Mouse (Mus musculus) kidney, adult 9 months (tissue): ENCODE measurements around the gene Smo.
"Not testable (repeated sequence)": the region's sequence is repeated elsewhere in the genome, so short reads cannot be mapped to it uniquely, and the experiment has no call there.

Experiments used
- DNase-seq: peaks from one replicate; pipeline ENCODE4 v3.0.0; 2022

Gene Smo

DNA sequence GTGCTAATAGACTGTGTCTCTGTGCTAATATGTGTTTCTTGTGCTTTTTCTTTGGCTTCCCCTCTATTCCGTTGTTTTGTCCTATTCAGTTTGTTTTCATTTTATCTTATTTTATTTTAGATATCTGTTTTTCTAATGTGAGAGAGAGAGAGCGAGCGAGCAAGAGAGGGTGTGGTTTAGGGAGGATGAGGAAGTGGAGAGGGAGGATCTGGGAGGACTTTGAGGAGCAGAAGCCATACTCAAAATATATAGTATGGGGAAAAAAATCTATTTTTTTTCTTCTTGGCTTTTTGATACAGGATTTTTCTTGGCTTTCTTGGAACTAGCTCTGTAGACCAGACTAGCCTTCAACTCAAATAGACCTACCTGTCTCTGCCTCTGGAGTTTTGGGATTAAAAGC, 7.3 kb upstream of the Smo start:
- DNase-seq: no peak

DNA sequence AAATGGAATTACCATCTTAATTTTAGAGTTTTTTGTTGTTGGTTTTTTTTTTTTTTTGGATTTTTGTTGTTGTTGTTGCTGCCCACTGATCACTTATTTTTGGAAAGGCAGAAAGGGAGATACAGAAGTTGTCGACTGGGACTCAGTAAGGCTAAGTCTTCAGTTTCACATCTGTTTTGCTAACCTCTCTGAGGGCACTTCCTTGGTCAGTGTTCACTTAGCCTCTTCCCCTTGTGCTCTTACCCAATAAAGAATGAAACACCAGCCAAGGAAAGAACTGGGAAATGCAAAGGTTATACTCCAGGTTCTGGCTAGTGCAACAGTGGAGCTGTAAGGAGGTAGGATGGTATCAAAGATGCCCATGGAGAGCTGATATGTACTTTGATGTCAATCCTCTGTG, 5.8 kb upstream of the Smo start:
- DNase-seq: no peak

DNA sequence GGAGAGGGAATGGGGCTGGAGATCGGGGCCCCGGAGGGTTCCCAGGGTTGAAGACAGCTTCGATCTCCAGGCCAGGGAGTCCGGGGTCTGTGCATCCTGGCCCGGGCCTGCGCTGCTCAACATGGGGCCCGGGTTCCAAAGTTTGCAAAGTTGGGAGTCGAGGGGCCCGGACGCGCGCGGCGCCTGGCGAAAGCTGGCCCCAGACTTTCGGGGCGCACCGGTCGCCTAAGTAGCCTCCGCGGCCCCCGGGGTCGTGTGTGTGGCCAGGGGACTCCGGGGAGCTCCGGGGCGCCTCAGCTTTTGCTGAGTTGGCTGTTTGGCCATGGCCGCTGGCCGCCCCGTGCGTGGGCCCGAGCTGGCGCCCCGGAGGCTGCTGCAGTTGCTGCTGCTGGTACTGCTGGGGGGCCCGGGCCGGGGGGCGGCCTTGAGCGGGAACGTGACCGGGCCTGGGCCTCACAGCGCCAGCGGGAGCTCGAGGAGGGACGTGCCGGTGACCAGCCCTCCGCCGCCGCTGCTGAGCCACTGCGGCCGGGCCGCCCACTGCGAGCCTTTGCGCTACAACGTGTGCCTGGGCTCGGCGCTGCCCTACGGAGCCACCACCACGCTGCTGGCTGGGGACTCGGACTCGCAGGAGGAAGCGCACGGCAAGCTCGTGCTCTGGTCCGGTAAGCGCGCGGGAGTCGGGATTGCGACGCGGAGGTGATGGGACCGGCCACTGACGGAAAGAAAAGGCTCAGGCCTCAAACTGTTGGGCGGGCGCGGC, 567 bp downstream of the Smo start:
- DNase-seq: peak; percentile 47

DNA sequence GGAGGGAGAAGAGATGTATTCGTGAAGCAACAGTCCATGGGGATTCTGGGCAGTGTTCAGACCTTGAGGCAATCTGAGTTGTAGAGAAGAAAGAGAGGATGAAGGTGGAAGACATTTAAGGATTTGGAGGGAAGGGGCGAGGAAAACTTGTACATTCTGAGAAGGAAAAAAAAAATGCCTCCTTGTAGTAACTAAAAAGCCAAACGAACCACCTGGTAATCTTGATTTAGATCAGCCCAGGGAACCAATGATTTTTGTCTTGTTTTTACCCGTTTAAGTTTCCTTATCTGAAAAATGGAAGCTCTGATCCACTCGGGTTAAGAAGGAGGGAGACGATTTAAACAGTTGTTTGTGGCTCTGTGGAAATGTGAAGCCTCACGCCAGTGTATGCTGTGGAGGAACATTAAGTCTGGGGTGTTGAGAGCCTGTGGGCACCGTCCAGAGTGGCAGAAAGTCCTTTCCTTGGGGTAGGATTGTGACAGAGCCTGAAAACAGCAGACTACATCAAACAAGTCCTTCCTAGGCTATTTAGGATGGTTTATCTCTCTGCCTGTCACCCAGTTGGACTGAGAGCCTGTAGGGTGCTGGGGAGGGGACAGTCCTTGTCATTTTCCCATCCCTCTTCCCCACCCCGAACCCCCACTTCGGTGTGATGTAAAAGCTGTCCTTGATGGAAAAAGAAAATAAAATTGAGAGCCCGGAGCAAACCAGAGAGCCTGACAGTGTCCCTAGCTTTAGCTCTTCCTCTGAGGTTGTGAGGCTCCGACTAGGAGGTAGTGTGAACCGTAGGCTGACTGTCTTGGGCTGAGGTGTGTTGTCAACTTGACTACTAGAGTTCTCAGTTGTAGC, 1.5 kb downstream of the Smo start:
- no peak for DNase-seq

DNA sequence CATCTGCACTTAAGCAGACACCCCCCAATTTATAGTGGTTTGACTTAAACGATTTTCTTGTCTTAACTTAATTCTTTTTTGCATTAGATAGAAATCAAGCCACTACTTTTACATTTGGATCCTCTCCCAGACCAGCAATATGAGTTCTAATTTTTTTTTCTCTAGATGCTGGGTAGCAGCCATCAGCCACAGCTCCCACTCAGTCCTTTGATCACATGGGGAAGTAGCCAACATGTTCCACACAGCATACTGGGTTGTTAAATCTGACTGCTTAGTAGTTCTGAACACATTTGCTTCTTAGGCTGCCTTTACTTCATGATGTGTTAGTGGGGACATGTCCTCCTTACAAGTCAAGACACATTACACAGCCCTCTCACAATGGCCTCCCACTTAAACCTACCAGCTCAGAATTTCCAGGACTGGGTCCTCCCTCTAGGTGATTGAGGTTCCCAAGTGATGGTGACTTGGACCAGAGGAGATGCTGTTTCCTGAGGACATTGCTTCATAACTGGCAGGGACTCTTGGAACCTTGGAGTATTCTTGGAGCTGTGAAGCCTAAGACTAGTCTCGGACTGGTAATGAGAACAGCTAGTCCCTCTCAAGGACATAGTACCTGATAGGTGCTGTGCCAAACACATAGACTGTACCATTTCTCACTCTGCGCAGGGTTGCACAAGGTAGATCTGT, 16.3 kb downstream of the Smo start:
- no peak for DNase-seq

DNA sequence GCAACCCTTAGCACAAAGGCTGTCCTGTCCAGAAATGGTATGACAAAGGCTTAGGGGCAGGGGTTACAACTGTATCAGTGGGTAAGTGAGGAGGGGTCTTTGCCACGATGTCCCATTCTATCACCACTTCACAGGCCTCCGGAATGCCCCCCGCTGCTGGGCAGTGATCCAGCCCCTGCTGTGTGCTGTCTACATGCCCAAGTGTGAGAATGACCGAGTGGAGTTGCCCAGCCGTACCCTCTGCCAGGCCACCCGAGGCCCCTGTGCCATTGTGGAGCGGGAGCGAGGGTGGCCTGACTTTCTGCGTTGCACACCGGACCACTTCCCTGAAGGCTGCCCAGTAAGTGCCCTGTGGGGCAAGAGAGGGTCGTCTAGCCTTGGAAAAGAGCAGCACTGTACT, 18.0 kb downstream of the Smo start:
- DNase-seq: no peak

DNA sequence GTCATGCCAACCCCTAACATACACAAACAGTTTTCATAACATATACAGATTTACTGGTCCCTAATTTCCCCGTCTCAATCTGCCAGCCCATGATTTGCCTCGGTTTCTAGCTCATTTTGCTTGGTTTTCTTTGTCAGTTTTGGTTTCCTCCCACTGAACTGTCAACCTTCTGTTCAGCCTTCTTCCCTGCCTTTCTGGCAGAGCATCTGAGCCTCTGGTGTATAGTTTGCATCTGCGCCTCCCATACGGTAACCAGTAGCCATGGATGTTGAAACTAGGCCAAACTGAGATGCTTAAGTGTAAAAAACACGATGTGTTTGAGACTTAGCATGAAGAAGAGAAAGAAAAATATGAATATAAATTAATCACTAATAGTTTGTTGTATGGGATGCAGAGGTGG, 20.7 kb downstream of the Smo start:
- no peak for DNase-seq

DNA sequence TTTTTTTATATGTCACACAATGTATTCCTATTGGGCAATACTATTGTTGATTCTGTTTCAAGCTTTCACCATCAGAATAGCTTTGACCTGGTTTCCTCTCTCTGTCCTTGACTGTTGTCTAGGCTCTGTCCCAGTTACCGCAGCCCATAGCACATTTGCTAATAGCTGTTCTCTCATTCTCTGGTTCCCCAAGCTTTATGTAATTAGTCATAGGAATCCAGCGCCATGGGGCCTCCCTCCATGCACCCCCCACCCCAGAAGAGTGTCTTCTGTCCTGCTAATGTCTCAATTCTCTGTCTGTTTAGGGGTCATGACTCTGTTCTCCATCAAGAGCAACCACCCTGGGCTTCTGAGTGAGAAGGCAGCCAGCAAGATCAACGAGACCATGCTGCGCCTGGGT, 21.2 kb downstream of the Smo start:
- no peak for DNase-seq

DNA sequence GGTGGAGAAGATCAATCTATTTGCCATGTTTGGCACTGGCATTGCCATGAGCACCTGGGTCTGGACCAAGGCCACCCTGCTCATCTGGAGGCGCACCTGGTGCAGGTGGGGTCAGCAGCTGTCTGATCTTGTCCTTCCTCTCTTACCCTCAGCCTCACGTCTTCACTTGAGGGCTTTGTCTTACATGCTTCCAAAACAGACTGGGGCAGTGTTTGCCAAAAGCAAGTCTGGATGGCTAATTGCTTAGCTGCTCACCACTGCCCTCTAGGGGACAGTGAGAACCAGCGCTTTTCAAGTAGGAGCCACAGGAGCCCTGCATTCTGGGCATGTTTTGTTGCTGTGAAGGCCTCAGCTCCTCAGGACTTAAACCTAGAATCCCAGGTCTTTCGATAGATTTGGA, 23.1 kb downstream of the Smo start:
- peak; percentile 82 for DNase-seq

DNA sequence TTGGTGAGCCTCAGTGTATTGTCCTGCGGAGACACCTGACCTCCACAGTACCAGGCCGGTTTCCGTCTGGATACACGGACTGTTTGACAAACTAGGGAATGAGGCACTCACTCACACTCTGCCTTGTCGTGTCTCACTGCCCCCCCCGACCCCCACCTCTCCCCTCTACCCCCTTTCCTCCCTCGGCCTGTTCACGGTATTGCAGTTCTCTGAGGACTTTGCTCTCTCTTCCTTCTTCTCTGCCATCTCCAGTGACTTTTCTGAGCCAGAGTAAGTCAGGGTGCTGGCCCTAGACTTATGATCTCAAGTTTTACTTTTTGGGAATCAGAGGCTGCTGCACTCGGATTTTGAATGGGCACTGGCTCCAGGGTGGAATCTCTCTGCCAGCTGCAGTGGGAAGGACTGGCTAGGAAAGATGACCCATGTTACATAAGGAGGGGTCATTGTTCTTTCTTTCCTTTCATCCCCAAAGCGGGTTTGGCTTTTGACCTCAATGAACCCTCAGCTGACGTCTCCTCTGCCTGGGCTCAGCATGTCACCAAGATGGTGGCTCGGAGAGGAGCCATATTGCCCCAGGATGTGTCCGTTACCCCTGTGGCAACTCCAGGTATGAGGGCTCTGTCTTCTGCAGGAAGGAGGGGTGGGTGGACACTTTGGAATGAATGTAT, 23.8 kb downstream of the Smo start:
- DNase-seq: peak; percentile 69

DNA sequence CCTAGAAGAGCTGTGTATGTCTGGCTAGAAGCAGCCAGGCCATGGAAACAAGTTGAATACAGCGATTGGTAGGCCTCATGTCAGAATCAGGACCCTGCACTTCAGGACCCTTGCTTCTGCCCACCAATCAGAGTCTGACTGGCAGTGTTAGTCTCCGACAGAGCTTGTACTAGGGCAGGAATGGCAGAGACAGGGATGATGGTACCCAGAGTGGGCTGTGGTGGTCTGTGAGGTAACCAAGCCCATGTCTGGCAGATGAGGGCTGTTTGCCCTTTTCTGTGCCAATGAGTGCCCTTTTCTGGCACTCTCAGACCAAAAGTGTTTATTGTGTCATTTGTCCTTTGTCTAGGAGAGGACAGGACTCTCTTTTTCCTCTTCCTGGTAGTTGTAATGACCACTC, 25.1 kb downstream of the Smo start:
- not testable (repeated sequence) for DNase-seq

DNA sequence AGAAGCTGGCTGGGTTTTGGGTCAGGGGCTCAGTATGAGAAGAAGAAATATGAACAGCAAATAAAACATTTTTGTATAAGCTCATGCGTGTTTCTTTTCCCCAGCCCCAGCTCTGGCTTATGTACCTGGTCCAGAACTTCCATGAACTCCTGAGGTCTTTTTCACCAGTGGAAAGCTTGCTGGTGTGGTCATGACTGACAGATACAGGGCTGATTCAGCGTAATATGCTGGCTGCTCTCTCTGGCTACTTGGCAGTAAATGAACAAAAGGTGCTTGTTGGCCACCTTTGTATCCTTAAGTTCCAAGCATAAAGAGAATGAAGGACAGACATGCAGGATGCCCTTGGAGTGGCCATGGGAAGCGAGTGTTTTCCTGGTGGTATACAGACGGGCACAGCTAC, 26.0 kb downstream of the Smo start:
- peak; percentile 51 for DNase-seq

DNA sequence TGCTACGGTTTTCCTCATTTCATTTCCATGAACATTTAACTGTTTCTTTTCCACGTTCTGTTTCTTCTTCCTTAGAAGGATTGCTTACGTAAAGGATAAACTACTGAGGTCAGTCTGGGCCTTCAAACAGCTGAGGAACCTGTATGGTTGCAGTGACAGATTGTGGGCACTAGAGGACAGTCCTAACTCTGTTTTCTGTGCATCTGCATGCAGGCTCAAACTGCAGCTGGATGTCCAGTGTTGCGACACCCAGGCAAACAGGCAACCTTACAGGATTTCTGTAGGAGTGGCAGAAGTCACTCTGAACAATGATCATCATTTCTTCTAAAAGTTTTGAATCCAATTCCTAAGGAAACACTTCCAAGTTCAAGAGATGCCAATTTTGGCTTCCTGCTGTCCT, 27.2 kb downstream of the Smo start:
- peak; percentile 80 for DNase-seq

DNA sequence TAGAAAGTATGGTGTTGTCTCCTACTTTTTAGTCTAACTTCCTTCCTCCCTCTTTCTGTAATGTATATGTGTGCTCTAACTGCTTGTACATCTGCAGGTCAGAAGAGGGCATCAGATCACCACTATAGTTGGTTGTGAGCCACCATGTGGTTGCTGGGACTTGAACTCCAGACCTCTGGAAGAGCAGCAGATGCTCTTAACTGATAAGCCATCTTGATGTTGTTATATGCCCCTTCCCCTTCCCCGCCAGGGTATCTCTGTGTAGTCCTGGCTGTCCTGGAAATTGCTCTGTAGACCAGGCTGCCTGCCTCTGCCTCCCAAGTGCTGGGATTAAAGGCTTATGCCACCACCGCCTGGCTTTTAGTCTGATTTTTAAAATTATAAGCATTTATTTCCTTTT, 31.6 kb downstream of the Smo start:
- no peak for DNase-seq

DNA sequence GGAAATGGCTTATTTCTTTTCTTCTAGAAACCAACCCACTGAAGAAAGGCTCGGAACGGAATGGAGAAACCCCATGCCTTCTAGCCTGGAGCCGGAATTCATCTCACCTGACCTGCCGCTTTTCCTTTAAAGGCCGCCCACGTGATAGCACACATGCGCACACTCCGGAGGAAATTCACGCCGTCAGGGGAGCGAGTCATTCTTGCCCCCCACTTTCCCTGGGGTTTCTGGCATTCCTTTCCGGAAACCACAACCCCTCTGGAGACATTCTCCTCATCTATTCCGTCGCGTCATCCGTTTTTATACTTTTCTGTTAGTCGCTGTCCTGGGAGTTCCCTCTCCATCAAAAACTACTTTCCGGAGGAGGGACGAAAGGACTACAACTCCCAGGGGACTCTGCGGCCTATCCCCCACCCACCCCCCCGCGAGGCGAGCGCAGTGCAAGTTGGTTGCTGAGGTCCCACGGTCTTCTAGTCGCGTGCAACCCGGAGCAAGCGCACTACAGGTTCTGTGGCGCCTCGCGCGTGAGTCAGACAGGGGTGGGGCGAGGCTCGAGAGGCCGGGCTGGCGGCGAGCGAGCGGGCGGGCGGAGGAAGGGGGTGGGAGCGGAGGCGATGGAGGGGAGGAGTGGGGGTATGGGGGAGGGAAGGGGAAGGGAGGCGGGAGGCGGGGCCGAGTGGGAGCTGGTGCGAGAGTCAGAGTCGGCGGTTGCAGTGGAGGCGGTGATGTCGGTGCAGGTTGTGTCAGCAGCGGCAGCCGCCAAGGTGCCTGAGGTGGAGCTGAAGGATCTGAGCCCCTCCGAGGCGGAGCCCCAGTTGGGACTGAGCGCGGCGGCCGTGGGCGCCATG, 32.7 kb downstream of the Smo start, which contains the start of gene Ahcyl2:
Gene Ahcyl2, plus strand, starts transcription at position 199 of the 848 bp plus-strand sequence.
- peak; percentile 98 for DNase-seq

DNA sequence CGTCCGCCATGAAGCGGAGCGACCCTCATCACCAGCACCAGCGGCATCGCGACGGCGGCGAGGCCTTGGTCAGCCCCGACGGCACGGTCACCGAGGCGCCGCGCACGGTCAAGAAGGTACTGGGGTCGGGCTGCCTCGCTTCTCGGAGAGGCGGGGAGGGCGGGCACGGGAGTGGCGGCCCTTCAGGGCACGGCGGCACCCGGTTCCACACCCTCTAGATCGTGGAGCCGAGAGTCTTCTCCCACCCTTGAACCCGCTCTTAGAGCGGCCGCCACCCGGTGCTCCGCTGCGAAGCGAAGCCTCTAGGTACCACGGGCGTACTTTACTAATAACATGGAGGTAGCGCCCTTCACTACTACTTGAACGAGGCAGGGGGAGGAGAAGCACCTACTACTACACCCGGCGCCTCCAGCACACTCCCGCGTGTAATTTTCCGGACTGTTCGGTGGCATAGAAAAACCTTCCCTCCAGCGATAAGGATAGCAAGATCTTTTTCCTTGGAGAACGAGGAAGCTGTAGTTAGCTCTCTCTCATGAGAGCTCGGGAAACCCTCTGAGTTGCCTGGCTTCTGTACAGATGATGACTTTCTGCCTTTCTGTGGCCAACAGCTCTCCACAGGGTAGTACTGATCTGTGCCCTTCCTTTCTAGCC, 33.6 kb downstream of the Smo start:
- peak; percentile 59 for DNase-seq

DNA sequence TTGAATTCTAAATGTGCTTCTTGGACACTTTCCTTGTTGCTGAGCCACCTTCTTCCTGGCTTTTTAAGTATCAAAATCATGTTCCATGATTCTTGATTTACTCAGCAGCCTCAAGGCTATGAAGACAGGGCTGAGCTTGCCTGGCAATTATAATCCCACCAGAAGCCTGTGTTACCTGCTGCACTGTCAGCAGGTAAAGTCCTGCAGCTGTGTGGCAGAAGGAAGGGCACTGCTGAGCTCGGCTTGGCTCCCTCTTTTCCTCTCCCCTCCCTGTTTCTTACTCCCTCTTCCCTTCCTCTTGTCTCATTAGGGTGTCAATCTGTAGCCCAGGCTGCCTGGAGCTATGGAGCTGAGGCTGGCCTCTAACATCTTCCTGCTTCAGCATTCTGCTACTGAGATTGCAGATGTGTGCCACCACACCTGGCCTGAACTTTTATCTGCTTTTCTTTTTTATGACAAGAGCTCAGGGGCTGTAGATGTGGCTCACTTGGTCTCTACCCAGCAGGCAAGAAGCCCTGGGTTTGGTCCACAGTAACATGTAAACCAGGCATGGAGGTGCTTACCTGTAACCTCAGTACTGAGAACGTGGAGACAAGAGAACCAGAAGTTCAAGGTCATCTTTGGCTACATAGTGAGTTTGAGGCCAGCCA, 35.5 kb downstream of the Smo start:
- no peak for DNase-seq

DNA sequence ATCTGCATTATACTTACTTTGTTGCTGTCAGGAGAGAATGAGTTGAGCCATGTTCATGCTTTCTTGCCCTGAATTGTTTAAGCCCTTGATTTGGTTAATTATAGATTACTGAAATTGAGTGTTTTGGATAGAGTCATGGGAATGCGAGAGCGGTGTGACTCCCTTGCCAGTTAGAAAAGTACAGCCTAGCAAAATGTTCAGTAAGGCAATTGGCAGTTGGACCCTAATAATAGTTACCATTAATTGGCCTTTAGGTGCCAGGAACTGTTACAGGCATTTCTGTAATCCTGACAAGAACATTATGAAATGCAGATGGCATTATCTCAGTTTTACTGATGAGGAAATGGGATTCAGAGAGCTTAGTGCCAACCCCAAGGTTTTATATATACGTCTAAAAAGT, 36.9 kb downstream of the Smo start:
- DNase-seq: no peak

DNA sequence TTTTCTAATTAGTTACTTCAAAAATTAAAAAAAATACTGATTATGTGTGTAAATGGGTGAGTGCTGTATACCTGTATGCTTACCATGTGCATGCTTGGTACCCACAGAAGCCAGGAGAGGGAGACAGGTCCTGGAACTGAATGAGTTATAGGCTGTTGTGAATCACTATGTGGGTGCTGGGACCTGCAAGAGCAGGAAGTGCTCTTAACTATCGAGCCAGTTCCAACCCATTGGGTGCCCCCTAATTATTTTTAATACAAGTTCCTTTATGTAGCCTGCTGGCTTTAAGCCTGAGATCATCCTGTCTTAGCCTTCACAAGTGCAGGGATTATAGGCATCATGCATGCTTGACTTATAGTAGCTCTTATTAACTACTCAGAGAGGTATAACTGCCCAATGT, 38.9 kb downstream of the Smo start:
- no peak for DNase-seq

DNA sequence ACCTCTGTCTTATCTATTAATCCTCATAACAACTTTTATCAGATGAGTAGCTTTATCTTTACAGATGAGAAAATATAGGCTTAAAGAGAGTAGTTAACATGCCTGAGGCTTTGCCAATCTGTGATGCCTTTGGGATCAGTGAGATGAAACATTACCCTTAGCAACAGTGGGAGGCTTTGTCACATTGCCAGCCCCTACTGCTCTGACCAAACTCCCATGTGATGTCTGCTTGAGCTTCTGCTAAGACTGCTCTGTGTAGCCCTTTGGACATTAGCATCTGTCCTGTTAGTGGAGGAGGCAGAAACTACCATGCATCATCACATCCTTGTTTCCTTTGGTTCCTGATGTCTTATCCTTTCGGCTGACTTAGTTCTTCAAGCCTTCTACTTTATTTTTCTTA, 40.3 kb downstream of the Smo start:
- DNase-seq: peak; percentile 93
